Mouse (Mus musculus): ENCODE measurements around the gene Map2. TPM values are rescaled to one million over a fixed set of nuclear protein-coding genes. Genes with fewer than 3 reads are reported as not detected.

Gene Map2
- 1,000 to 10,000 TPM; 1,064 to 1,130 TPM for total RNA-seq (2021)
- long read RNA-seq, experiment 1, full-length matches to known transcripts = 24 of 186 reads
- long read RNA-seq, experiment 1, partial matches to known transcripts = 92 of 186 reads
- long read RNA-seq, experiment 1, other reads (novel, unspliced or antisense) = 70 of 186 reads
- long read RNA-seq, experiment 2, full-length matches to known transcripts = 32 of 224 reads
- long read RNA-seq, experiment 2, partial matches to known transcripts = 87 of 224 reads
- long read RNA-seq, experiment 2, other reads (novel, unspliced or antisense) = 105 of 224 reads

DNA sequence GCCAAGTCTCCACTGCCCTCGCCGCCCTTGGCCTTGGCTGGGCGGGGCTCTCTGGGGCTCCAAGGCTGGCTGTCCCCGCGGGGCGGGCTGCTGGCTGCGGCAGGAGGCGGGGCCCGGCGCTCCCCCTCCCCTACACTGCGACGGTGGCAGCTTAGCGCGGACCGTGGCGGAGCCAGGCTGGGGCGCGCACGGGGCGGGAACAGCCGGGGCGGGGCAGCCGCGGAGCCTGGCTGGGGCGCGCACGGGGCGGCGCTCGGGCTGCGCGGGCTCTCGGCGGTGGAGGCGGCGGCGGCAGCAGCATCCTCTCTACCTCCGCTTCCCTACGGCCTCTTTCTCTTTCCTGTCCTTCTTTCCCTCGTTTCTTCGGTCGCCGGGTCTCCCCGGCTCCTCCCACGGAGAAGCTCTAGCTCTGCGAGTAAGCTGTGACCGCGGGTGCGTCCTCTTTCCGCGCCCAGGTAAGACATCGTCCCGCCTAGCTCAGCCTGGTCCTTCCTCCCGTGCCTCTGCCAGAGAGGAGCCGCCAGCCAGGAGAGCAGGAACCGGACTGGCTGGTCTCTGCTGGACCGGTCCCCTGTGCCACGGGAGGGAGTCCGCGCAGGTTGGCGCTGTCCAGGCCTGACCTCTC is at the start of gene Map2:
TSS of gene Map2 (plus strand) at position 233 of the 625 bp plus-strand sequence.
- peak; percentile 90 for DNase-seq (ENCODE audit: extremely low spot score in 1 of 2, low spot score in 2 of 2)
- no peak for TF ChIP-seq CTCF (IDR thresholded peaks at IDR 0.05)
- intact Hi-C loops (cut with DNase I) = loop anchor here (1.0 to 10.0 kb wide), 5 partner anchors 92 to 640 kb away; partner anchors contain the start of gene Kansl1l
- Histone ChIP-seq H3K4me3 (peak within 1 kb of the TSS; percentile 94), H3K27ac (peak within 1 kb of the TSS; percentile 83)

DNA sequence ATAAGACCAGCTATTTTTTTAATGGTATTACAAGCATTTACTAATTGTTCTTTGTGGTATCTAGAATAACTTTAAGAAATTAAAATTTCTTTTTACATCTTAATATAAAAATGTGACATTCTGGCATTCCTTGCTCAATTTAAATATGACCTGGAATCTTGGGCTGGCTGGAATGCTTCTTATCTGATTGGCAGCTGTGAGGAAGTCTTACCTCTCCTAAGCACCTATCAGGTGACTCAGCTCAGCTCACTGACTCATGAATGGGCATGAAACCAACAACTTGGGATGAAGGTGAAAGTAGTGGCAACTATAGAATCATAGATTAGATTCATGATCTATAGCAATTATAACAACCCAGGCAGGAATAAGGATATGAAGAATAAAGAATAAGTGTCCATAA is 42.1 kb upstream of the Map2 start:
- H3K27ac ChIP-seq = no peak overlapping the region
- H3K4me3 ChIP-seq = no peak overlapping the region
- intact Hi-C loops (cut with DNase I) = no loop called here
- no peak for DNase-seq (ENCODE audit: extremely low spot score in 1 of 2, low spot score in 2 of 2)
- TF ChIP-seq CTCF (IDR thresholded peaks at IDR 0.05) = no peak

DNA sequence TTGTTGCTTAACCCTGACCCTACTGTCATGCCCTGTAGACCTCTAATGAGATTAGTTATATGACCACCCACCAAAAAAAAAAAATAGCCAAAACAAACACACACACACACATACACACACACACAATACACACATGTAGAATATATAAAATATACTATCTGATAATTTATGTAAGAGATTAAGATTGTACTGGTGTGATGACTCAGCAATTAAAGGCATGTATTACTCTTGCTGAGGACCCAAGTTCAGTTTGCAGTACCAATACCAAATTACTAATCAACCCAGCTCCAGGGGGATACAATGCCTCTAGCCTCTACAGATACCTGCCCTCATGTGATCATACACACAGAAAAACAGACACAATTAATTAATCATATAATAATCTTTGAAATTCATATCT is 39.7 kb upstream of the Map2 start:
- intact Hi-C loops (cut with DNase I) = no loop called here
- DNase-seq (ENCODE audit: extremely low spot score in 1 of 2, low spot score in 2 of 2) = no peak
- no peak overlapping the region for H3K27ac ChIP-seq
- TF ChIP-seq CTCF (IDR thresholded peaks at IDR 0.05) = no peak
- no peak overlapping the region for H3K4me3 ChIP-seq

DNA sequence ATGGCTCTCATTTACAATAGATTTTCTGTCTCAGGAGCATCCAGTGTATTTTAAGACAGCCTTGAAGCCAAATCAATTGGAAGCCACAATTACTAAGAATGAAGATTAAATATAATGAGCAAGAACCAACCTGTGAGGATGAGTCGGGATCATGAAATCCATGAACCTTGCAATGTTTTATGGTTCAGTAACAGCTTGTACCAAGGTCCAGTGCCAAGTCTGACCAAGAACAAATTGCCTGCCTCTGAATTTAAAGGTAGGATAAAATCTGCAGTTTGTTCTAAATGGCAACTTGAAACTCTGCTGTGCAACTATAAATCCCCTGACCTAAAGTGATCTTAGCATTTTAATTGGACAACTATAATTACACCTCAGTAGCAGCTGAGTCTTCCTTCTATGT is 34.4 kb upstream of the Map2 start:
- no peak overlapping the region for H3K27ac ChIP-seq
- DNase-seq (ENCODE audit: extremely low spot score in 1 of 2, low spot score in 2 of 2) = no peak
- intact Hi-C loops (cut with DNase I) = no loop called here
- TF ChIP-seq CTCF (IDR thresholded peaks at IDR 0.05) = no peak
- H3K4me3 ChIP-seq = no peak overlapping the region

DNA sequence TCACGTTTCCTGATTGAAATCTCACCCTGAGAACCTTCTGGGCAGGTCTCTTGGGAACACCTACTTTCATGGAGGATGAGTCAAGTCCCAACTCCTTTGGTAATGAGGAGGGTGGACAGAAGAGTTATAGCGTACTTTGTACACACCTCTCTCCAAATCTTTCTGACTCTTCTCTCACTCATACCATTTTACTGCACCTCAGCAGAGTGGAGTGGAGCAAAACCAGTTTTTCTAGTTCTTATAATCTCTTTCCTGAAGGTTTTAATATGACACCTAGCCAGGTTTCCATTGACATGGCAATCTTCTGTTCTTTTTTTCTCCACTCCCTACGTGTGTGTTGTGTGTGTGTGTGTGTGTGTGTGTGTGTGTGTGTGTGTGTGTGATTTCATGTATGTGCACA is 29.9 kb upstream of the Map2 start:
- no peak for TF ChIP-seq CTCF (IDR thresholded peaks at IDR 0.05)
- Histone ChIP-seq H3K4me3 (no peak overlapping the region), H3K27ac (no peak overlapping the region)
- no peak for DNase-seq (ENCODE audit: extremely low spot score in 1 of 2, low spot score in 2 of 2)
- intact Hi-C loops (cut with DNase I) = no loop called here

DNA sequence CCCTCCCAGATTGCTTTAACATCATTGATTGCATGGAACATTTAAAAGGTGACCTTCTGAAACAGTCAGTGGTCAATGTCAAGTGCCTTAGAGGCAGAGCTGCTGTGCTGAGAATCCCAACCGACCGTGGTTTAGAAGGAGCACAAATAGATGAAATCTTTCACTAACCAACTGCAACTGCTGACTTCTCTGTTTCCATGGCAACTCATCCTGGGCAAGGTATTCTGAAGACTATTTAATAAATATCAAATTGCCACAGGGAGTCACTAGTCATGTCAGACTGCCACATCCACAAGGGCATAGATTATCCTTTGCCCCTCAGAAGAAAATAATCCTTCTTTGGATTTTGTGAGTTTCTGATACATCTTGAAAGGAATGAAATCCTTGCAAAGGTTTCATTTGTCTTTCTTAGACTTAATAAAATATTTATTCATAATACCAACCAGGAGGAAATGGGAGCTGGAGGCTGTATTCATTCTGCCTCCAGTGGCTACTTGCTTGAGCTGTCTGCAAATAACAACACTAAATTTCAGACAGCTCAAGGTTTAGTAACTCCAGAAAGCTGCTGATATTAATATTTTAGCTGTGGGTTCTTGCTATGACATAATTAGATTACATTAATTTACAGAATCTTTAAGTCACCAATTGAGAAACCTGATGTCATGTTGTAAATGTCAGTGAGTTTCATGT is 26.1 kb upstream of the Map2 start:
- Histone ChIP-seq H3K27ac (no peak overlapping the region), H3K4me3 (no peak overlapping the region)
- no peak for DNase-seq (ENCODE audit: extremely low spot score in 1 of 2, low spot score in 2 of 2)
- no peak for TF ChIP-seq CTCF (IDR thresholded peaks at IDR 0.05)
- intact Hi-C loops (cut with DNase I) = no loop called here

DNA sequence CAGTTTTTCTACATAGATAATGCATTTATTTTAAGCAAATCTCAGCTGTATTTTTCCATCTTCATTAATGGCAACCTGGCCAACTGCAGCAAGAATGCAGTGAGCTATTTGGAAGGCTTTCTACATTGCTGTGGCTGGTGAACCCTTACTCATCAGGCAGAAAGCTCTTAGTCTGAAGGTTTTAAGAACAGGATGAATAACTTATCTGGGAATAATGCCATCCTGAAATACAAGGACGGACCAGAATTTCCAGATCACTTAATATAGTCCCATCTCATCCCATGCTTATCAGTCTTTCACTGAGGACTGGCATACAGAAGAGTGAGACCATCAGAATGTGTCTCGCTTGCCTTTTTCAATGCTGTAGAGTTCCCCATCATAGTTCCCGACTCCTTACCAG is 24.3 kb upstream of the Map2 start:
- intact Hi-C loops (cut with DNase I) = no loop called here
- Histone ChIP-seq H3K27ac (no peak overlapping the region), H3K4me3 (no peak overlapping the region)
- no peak for DNase-seq (ENCODE audit: extremely low spot score in 1 of 2, low spot score in 2 of 2)
- no peak for TF ChIP-seq CTCF (IDR thresholded peaks at IDR 0.05)

DNA sequence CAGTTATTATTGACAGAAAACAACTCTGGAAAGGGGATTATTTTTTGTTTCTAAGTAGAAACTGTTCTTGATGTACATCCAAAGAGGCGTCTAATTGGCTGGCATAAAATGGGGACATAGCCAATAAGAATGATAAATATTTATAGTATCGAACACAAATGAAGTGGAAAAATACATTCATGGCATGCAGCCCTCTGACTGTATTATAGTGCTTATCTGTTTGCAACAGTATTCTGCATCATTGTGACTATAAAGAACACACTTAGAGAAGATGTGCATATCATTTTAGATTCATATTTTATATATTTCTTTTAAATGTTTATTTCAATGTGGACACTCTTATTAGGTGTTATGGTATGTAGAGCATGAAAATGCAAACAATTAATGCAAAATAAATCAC is 17.9 kb upstream of the Map2 start:
- no peak for TF ChIP-seq CTCF (IDR thresholded peaks at IDR 0.05)

DNA sequence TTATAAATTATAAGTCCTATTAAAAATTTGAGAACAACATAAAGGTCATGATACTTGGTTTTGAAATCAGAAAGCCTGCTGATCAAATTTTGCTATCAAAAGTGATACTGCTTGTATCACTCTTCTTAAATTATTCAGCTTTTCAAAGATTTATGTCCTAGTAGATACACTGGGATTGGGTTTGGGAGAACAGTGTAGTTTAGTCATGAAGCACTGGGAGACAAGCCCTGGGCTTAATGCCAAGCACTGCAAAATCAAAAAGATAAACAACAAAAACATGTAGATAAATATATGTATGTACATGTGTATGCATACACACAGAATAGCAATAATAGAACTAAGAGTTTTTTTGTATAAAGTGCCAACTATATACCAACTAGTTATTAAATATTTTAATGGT is 17.5 kb upstream of the Map2 start:
- Histone ChIP-seq H3K4me3 (no peak overlapping the region), H3K27ac (no peak overlapping the region)
- no peak for TF ChIP-seq CTCF (IDR thresholded peaks at IDR 0.05)
- DNase-seq (ENCODE audit: extremely low spot score in 1 of 2, low spot score in 2 of 2) = no peak
- intact Hi-C loops (cut with DNase I) = no loop called here

More for the DNA sequence above, 17.9 kb upstream of the Map2 start:
- Histone ChIP-seq H3K27ac (no peak overlapping the region), H3K4me3 (no peak overlapping the region)
- intact Hi-C loops (cut with DNase I) = no loop called here
- DNase-seq (ENCODE audit: extremely low spot score in 1 of 2, low spot score in 2 of 2) = no peak

DNA sequence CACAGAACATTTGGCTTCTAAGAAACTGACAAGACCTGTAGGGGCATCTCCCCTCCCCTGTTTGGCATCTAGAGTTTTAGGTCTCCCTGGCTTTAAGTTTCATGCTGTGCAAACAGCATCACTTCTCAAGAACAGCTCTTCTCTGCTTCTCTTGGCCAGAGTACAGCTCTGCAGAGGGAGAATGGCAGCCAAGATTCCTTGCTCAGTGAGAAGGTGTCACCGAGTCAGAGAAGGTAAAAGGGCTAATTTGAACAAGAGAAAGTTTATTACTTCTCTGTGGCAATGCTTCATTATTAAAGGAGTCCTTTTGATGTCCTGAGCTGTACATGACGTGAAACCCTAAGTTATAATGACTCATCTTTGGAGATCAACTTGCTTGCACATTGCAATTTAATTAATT is 10.4 kb upstream of the Map2 start:
- intact Hi-C loops (cut with DNase I) = no loop called here
- Histone ChIP-seq H3K4me3 (no peak overlapping the region), H3K27ac (no peak overlapping the region)
- no peak for DNase-seq (ENCODE audit: extremely low spot score in 1 of 2, low spot score in 2 of 2)
- TF ChIP-seq CTCF (IDR thresholded peaks at IDR 0.05) = no peak

DNA sequence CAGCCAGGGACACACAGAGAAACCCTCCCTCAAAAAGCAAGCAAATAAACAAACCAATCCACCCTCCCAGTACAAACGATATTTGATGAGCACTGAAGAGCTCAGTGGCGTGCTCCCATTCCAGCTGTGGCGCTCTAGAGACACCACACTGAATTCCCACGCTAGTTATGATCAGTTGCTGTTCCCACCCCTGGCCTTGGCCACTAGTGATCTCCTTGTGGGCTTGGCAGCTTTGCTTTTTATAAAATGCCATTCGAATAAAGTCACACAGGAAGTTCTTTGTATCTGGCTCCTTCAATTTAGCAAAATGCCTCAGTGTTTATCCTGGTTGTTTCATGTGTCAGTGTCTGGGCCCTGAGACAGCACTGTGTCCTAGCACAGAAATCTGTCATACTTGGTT is 6.4 kb upstream of the Map2 start:
- TF ChIP-seq CTCF (IDR thresholded peaks at IDR 0.05) = no peak
- intact Hi-C loops (cut with DNase I) = no loop called here
- Histone ChIP-seq H3K27ac (no peak overlapping the region), H3K4me3 (no peak overlapping the region)
- no peak for DNase-seq (ENCODE audit: extremely low spot score in 1 of 2, low spot score in 2 of 2)

DNA sequence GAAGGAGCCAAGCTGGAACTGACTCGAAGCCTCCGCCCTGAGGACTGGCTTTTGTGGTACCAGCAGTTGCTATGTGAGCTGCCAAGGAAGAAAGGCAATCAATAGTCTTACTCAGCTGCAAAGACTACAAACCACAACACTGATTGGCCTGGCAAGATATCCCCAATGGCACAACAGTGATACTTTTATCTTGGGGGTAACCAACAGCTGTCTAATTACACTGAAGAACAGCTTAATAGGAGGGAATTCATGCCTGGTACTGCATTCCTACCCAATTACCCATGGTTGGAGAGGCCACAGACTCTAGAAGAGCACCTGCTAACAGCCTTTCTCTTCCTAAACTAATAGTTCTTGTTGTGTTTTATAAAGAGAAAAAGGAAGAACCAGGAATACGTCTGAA is 2.9 kb upstream of the Map2 start:
- intact Hi-C loops (cut with DNase I) = loop anchor here (10.0 kb wide), 1 partner anchor 643 kb away; the partner anchor contains the start of gene Kansl1l
- TF ChIP-seq CTCF (IDR thresholded peaks at IDR 0.05) = no peak
- no peak overlapping the region for H3K4me3 ChIP-seq

More for the DNA sequence above, 2.9 kb upstream of the Map2 start:
- DNase-seq (ENCODE audit: extremely low spot score in 1 of 2, low spot score in 2 of 2) = no peak
- no peak overlapping the region for H3K27ac ChIP-seq

Data from left cerebral cortex, adult 2 months (tissue).